Mouse (Mus musculus) urinary bladder, adult 2 months (tissue): Measurements from ENCODE around the gene Trim62. TPM values are rescaled to one million over a fixed set of nuclear protein-coding genes. Genes with fewer than 3 reads are reported as not detected.

Source experiments
- DNase-seq: peaks from one replicate; pipeline ENCODE4 v3.0.0; 2022; ENCODE audit warnings: low spot score
- polyA plus RNA-seq: library from polyadenylated mRNA; depleted of rRNA; stranded (reverse); fragments of >200 nt; gene quantifications from 2 replicates; pipeline ENCODE4 v1.2.3, GENCODE M21; 2012

Gene Trim62
- polyA plus RNA-seq, 1 experiment = 23.4 TPM

DNA sequence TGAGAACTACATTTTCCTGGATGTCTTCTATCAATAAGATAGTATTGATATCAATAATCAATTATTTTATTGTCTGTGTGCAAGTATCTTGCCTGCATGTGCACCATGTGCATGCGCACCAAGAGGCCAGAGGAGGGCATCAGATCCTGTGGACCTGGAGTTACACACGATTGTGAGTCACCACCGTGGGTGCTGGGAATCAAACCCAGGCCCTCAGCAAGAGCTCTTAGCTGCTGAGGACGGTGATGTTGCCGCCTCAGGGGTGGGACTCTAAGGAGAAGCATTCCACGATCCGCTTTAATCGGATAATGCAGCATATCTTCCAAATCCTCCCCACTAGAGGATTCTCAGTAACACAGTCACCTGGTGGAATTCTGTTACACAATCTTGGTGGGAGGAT, 2.2 kb downstream of the Trim62 start:
- DNase-seq = no peak

DNA sequence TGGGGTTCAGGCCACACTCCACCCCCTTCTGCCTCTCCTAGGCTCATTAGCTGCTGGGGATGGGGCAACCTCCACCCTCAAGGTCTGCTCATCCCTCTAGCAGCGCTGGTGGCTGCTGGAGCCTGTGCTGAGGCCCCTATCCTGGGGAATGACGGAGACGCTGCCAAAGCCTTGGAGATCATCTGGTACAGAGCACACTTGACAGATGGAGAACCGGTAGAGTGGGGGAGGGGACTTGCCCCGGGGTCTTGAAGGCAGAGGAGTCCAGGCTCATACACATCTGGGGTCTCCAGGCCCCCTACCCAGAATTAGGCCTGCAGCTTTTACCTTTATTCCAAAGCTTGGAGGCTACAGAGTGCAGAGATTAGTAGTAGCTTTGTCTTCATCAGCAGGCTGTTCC, 3.2 kb downstream of the Trim62 start:
- DNase-seq = no peak

DNA sequence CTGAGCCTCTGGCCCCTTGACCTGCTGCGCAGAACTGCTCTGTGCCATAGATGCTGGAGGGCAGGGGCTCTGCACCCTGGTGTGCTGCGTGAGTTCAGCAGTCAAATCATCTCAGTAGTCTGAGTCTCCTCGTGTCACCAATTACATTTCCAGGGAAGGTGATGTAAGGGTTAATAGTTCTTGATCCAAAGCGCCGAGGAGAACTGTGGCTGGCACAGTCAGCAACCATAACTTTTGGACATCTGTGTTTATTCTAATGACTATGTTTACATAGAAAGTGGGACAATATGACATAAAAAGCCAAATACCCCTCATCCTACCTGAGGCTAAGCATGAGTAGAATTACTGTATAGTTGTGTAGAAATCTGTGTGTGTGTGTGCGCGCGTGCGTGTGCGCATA, 3.6 kb downstream of the Trim62 start:
- no peak for DNase-seq

DNA sequence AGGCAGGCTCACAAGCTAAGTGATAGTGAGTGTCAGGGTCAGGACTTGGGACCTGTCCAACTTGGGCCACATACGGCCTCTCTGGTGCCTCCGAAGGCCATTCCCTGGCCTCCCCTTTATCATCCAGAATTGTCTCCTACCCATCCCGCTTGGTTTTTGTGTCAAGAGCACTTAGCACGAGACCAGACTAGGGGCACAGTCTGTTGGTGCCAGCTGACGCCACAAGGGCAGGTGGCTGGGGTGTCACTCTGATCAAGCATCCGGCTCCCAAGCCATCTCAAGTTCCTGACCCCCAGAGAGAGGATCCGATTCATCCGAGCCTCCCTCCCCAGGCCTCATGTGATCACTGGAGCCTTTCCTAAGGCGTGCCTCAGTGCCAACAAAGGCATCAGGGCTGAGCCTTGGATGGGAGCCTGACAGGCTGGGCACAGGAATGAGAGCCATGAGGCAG, 4.3 kb downstream of the Trim62 start:
- no peak for DNase-seq

DNA sequence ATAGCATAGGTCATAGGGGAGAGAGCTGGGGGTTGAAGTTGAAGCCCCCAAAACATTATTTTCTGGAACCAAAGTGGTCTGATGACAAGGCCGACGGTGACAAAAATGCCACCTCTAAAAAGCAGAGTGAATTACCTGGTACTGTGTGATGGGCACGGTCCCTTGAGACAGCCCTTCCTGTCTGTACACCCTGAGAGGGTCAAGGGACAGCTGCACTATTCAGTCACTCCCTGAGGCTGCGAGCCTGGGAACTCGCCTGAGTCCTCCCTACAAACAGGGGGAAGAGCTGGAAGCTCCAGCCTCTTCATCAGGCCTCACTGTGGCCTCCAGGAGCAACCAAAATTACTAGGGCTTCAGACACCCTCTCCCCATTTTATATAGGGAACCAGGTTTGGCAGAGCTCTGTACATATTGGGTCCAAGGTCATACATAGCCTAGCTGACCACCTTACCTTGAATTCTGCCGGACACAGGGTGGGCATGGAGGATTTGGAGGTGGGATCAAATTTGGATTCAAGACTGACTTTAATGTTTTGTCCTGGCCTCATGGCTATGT, 5.1 kb downstream of the Trim62 start:
- no peak for DNase-seq

DNA sequence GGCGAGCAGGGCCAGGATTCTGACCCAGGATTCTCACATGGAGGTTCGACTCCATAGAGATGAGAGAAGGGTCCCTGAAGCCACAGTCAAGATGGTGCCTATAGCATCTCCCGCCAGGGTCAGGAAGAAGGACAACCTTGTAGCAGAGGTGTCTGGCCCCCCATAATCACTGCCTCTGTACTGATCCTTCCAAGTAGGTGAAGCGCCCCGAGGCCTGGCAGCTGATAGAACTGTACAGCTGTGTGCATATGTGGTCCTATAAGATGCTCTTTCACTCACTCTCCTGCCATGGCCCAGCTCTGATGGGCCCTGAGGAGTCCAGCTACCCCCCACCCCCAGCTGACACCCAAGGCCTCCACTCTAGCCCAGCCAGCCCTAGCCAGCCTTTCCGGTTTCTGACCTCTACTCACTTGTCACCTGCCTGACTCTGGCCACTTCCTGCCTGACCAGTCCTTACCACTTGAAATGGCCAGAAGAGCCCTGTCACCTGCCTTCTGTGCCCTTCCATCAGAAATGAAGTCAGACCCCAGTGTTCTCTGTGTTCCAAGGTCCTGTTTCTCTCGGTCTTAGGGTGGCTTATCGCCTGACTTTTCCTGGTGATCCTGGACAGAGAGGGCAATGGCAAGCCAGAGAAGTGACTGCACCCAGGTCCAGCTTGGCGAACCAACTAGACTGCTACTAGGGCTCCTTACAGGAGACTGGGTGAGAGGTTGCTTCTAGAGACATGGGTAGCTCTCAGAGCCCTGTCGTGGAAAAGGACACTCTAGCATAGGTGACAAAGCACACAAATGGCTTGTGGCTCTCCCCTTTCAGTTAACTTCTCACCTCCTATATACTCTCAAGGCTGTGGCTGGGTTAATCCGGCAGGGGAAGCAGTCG, 6.6 kb downstream of the Trim62 start:
- no peak for DNase-seq

DNA sequence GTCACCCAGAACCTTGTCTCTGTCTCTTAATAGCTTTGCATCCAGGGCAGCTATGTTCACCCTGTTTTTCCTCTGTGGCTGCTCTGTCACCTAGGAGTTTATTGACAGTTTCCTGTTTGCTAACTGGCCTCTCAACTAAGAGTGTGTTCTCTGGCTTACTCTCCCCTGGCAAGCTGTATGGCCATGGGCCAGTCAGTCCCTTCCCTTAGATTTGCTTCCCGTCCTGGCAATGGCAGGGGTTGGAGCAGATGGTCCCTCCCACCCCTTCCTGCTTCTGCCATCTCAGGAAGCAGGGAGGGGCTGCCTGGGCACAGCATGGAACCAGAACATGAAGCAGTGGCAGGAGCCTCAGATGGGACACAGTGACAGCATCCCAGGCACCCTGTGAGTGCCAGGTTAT, 7.8 kb downstream of the Trim62 start:
- no peak for DNase-seq

DNA sequence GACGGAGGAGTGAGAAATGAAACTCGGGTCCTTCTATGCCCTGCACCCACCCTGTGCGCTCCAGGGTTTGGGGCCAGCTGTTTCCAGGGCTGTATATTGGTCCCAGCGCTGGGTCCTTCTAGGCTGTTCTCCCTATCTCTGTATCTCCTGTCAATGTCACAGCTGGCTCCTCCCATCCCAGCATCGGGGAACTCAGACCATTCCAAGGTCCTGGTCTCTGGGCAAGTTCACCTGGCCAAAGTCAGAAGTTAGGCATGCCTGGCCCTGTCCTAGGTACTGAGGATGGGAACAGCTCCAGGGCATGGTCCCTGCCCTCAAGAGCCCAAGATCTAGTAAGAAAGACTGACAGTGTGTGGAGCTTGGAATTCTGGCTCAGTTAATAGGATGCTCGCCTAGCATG, 8.4 kb downstream of the Trim62 start:
- no peak for DNase-seq

DNA sequence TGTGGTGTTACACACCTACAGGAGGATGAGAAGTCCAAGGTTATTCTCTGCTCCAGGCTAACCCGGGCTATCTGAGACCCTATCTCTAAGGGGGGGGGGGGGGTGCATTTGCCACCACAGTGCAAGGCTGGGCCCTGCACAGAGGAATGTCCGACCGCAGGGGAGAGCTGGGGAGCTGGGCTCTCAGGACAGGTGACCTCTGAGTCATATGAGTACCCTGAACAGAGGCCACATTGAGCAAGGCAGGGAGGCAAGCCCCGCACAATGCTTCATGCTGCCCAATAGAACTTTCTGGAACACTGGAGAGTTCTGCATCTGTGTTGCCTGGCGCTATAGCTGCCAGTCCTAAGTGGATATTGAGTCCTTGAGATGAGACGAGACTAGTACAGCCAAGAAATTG, 8.8 kb downstream of the Trim62 start:
- no peak for DNase-seq

DNA sequence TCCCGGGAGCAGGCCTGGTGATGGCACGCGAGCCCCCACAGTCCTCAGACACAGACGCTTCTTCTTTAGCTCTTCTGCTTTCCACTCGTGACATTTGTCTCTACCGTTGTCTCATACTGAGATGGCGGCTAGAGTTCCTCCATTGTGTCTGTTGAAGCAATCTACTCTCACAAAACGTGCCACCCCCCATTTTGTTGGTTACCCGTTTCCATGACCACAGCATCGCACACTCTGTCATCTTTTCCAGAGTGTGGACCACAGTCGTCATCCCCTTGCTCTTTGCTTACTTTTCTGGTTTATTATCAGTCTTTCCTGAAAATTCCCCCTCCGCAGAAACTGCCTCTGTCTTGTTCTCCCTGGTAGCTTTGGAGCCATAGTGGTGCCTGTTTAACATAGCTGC, 10.7 kb downstream of the Trim62 start:
- no peak for DNase-seq

DNA sequence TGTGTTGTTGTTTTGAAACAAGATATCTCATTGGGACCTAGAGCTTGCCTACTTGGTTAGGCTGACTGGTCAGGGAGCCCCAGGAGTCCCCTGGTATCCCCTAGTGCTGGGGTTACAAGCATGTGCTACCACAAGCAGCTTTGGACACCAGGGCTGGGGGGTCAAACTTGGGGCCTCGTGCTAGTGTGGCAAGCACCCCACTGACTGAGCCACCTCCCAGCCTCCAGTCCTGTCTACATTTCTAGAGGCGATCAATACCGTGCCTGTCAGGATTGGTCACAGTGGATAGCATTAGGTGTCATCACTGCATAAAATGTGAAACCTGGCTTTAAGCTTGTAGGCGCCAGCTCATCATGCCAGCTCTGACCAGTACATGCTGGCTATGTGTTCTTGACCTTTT, 12.5 kb downstream of the Trim62 start:
- no peak for DNase-seq

DNA sequence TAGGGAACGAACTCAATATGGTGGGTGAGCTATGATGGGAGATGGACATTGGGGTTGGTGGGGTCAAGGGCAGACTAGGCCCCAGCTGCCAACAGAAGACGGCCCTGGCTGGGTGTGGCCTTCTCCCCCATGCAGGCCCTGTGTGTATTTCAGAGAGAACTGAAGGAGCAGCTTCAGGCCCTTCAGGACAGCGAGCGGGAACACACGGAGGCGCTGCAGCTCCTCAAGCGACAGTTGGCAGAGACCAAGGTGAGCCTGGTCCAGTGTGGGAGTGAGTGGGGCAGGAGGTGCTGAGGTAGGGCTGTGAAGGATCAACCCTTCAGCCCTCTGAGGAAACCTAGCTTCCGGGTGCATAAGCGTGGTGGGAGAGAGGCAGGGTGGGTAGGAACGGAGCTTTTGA, 13.3 kb downstream of the Trim62 start:
- no peak for DNase-seq

DNA sequence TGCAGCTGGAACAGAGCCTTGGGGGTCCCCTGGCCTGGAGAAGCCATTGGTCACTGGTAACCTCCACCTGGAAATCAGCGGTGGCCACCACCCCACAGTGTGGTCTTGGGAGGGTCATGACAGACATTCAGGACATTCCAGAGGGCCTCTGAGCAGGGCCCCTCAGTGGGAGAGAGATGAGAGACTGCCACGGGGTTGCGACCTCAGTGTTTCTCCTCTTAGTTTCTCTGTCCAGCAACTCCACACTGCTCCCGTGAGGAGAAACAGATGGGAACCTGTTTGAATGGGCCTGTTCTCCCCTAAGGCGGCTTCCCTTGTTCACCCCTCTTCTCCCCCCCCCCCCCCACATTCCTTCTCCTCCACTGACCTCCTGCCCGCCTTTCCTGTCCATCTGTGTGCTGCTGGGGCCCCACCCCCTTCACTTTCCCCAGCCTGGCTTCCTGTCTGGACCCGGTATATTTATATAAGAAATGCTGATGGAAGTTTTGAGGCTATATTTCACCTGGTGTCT, 14.6 kb downstream of the Trim62 start:
- no peak for DNase-seq

DNA sequence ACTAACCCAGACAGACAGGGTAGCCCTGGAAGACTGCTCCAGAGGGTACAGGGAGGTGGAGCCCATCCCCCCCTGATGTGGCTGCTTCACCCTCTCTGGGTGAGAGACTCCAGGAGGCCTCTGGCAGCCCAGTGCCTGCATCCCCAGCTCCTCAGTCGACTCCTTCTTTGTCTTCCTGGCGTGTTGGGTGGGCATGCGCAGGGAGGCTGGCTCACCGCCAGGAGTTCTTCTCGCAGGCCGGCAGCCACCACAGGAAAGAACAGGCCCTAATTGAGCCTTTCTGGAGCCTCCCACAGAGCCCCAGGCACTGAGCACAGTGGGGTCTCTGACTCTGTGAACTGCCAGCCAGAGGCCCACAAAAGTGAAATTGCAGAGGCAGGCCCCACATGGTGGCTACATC, 16.0 kb downstream of the Trim62 start:
- DNase-seq = no peak

DNA sequence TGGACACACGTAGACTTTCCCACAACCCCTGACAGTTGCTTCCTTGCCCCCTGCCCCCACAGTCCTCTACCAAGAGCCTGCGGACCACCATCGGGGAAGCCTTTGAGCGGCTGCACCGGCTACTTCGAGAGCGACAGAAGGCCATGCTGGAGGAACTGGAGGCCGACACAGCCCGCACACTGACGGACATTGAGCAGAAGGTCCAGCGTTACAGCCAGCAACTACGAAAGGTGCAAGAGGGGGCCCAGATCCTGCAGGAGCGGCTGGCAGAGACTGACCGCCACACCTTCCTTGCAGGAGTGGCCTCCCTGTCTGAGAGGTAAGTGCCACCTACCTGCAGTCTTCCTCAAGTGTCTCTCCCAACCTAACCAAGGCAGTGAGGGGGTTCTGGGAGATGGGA, 17.1 kb downstream of the Trim62 start:
- no peak for DNase-seq

DNA sequence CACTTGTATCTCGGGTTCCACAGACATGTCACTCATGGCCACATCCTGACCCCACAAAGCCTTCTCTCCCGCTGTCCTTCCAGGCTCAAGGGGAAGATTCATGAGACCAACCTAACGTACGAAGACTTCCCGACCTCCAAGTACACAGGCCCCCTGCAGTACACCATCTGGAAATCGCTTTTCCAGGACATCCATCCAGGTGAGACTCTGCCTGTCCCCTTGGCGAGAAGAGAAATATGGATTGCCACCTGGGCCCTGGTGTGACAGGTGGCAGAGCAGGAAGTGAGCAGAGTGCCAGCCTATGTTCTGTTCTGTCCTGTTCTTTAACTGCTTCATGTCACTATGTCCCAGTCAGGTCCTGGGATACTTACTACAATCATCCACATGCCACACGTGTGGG, 19.0 kb downstream of the Trim62 start:
- DNase-seq = no peak

DNA sequence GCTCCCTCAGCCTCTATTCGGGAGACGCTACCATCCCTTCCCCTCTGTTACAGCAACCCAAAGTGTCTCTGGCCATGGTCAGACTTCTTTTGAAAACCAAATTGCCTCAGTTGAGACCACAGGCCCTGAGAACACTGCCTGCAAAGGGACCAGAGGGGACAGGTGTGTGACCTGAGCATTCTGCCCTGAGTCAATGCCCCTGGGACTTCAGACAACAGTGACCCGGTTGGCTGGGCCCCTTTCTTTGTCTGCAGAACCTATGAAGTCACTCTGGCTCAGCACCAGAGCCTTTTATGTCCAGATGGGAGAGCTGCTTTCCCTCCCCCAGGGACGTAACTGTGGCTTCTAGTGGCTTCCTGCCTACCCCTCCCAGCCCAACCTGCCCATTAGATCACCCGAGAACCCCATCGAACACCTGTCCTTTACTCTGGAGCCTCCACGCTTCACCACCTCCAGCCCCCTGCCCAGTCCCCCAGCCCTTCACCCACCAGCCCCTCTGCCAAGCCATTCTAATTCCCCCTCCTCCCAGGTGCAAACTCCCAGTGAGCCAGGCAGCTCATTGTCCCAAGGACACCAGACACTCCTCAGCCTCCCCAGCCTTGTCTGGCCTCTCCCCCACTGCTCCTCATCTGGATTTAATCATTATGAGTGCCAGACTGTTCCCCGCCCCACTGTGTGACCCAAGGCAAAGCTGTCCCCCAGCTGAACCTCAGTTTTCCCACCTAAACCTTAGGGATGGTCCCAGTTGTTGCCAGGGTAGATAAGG, 20.8 kb downstream of the Trim62 start:
- DNase-seq = no peak

DNA sequence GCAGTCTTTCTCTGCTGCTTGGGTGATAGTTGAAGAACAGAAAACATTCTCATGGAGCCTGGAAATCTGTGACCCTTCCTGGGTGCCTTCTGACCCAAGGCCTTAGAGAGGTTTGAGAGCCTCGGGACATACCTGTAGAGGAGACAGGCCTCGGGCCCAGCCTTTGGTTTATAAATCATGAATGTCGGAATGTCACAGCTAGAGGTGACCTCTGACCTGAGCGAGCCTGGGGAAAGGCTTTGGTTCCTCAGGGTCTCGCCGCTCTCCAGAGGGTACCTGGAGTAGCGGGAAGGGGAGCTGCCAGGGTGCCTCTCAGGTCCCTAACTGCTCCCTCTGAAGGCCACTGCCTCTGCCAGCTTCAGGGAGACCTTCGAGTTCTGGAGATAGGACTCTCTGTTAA, 21.9 kb downstream of the Trim62 start:
- DNase-seq = no peak

DNA sequence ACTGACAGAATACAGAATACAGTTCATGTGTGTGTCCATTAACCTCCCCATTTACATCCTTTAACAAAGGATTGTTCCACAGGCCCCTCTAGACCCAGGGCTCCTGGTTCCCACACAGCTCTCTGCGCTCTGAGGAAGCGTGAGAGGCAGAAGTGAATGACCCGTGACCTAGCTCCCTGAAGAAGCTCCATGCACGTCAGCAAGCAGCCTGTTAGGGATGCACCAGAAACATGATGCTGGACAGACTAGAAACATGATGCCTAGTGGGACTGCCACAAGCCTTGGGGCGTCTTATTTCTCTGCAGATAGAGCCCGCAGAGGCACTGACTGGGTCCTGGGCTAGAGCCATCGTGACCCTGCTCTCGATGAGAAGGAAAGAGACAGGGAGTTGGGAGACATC, 23.4 kb downstream of the Trim62 start:
- DNase-seq = no peak

DNA sequence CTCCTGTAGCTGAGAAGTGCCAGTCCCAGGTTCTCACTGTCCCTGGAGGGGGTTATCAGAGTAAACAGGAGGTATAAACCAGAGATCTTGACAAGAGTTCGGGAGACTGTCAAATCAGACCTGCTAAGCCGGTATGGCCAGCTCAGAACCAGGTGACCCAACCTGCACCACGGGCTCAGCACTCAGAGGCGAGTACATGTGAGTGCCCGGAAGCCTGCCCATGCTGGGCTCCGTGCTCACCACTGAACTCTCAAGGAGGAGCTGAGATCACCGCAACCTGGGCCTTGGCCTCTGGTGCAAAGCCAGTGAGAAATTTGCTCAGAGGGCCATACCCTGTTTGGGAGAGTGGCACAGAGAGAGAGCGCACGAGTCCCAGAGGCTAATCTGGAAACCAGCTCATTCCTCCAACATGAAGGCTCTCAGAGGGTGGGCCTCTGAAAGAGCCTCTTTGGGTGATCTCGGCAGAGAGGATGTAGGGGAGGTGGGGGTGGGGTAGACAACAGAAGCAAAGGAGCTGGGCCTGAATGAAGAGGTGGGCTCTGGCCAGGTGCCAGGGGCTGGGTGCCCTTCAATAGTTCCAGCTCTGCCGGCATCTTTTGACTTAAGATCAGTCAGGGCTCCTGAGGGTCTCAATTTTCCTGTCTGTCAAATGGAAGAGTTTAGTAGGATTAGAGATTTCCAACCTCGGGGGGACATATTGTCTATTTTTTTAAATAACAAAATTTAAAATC, 24.0 kb downstream of the Trim62 start:
- DNase-seq = peak; percentile 45

DNA sequence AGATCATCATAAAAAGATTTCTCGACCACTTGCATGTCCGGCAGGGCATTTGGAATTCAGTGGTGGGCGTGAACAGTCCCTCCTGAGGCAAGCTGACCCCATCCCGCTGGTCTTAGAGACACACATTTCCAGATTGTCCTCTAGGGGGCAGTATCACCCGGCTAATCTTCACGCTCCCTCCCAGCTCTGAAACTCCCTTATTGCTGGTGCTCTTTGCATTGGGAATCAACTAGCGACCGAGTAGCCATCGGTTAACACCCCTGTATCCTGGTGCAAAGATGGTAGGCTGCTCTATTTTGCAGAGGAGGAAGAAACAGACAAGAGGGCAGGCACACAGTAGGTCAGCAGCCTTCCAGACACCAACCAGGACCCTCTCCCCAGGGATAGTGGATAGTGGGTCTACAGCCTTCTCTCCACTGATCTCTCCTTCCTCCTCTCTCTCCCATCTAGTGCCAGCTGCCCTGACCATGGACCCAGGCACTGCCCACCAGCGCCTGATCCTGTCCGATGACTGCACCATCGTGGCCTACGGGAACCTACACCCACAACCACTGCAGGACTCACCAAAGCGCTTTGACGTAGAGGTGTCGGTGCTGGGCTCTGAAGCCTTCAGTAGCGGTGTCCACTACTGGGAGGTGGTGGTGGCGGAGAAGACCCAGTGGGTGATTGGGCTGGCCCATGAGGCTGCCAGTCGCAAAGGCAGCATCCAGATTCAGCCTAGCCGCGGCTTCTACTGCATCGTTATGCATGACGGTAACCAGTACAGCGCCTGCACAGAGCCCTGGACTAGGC, 25.4 kb downstream of the Trim62 start:
- no peak for DNase-seq
